Mouse (Mus musculus) erythroid progenitor cell, adult 5-6 weeks (primary cell): ENCODE results near the gene 9030612E09Rik. TPM values are rescaled to one million over a fixed set of nuclear protein-coding genes. Genes with fewer than 3 reads are reported as not detected.

ENCODE experiments used
- ATAC-seq: replicated peaks from 2 replicates; pipeline ENCODE4 v1.8.0; 2016; ENCODE audit warnings: moderate number of reproducible peaks, mild to moderate bottlenecking, moderate TSS enrichment, inconsistent platforms; ENCODE audit not compliant: poor library complexity, low FRiP score, severe bottlenecking
- total RNA-seq, 2 experiments: library from RNA; stranded (forward) in 1 of 2; stranded (reverse) in 1 of 2; fragments of 150-400 nt in 1 of 2; fragments of 186-747, 209-891 nt in 1 of 2; gene quantifications; 2 replicates each; pipeline versions ENCODE4 v1.2.3 to v1.2.4; 2015 to 2017; ENCODE audit warnings: low replicate concordance in 2 of 2

9030612E09Rik gene
- total RNA-seq (2015; ENCODE audit: low replicate concordance) (not detected in 2 replicates), total RNA-seq (2017; ENCODE audit: low replicate concordance) (not detected in 2 replicates)

GRCm38 (mm10) chr10:43174326-43175155 lies at the start of gene 9030612E09Rik, which contains the start of gene Sobp:
TSS of gene 9030612E09Rik (plus strand) at chr10:43174704.
TSS of gene Sobp (minus strand) at chr10:43174530.
- ATAC-seq = 0 out of 2 replicates have a peak, but pooled peaks have one; percentile 19

DNA sequence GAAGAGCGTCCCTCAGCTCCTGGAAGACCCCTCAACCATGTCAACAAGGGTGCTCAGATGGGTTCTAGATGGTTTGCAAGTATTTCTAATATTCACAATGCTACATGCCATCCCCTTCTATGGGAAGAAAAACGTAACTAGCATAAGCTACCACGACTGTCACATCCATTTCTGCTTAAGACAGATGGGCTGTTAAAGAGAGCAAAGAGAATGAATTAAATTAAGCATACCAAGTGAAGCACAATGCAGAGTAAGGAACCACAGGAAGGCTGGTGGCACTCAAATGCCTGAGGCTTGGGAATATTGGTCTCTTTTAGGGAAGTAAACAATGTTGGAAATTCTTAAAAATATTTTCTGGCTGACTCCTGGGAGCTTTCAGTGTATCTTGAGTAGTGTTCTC lies 45.8 kb upstream of the 9030612E09Rik start:
- no peak for ATAC-seq

- no peak for ATAC-seq
Measured at GRCm38 (mm10) chr10:43134027-43134426, 40.5 kb upstream of the 9030612E09Rik start.

- ATAC-seq = no peak
Measured at GRCm38 (mm10) chr10:43143173-43143572, 31.3 kb upstream of the 9030612E09Rik start.

DNA sequence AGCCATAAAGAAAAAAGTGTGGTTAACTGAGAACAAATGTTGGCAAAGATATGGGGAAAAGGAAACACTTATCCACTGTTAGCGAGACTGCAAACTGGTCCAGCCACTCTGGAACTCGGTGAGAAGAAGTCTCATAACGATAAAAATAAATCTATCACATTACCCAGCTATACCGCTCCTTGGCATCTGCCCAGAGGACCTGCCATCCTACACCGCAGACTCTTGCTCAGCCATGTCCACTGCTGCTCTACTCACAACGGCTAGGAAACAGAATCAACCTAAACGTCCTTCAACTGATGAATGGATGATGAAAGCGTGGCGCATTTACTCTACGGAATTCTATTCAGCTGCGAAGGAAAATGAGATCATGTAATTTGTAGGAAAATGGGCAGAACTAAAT lies 26.0 kb upstream of the 9030612E09Rik start:
- no peak for ATAC-seq

DNA sequence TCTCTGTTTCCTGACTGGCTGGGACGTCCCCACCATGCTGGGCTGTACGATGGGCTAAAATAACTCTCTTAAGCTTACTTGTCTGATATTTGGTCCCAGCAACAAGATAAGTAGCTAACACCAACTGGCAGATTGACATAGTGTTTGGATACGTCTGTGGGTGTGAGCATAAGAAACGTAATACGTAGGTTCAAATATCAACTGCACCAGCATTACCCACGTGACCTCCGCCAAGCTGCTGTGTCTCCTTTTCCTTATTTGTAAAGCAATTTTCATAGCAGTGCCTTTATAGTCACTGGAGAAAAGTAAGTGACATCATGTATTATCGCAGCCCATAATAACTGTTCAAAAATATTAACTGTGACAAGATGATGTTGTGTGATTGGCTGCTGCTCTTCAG lies 21.9 kb upstream of the 9030612E09Rik start:
- no peak for ATAC-seq

GRCm38 (mm10) chr10:43155046-43155560 lies 19.4 kb upstream of the 9030612E09Rik start:
- ATAC-seq = no peak

- ATAC-seq = no peak
Measured at GRCm38 (mm10) chr10:43158917-43159316, 15.6 kb upstream of the 9030612E09Rik start.

DNA sequence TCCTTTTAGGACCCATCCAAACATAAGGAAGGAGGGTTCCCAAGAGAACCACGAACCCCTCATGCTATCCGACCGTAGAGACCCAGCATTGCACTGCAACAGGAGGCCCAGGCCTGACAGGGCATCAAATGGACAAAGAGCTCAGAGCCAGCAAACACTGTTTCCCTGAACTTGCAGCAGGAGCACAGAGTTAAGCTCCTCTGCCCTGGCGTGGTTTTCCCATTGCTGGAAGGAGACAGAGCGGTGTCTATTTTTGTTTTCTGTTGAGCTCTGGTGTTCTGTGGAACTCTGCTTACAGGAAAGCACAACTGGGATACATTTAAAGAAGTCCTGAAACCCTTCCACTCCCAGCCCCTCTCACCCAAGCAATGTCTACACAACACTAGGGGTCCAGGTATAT lies 15.2 kb upstream of the 9030612E09Rik start:
- no peak for ATAC-seq

GRCm38 (mm10) chr10:43162318-43162717 lies 12.2 kb upstream of the 9030612E09Rik start:
- ATAC-seq = no peak

DNA sequence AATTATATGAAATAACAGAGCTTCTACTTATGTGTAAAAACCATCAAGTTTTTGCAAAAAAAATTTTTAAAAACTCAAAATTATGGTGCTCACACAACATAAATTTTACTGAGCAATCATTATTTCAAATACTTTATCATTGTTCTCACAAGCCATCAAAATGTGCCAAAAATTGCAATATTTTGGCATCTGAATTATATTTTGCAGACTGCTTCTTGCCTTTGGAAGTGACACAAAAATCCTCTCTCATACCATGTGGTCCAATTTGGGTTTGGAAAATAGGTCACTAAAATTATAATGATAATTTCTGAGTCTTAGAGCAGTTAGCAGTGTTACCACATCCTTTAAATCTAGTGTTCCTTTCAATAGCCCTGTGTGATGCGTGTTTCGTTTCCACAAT lies 10.1 kb upstream of the 9030612E09Rik start:
- ATAC-seq = no peak

- no peak for ATAC-seq
Measured at GRCm38 (mm10) chr10:43166146-43166545, 8.4 kb upstream of the 9030612E09Rik start.

DNA sequence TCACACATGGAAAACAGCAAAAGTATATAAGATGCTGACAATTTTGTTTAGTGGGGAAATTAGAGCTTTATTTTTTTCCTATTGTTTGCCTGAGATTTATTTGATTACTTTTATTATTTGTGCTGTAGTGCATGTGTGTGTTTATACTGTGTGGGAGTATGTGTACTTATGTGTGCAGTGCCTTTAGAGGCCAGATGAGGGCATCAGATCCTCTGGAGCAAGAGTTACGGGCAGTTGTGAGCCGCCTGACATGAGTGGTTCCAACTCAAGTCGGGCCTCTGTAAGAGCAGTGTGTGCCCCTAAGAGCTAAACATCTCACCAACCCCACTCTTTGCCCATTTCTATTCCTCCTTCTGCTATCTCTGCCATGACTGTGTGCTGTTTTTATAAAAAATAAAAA lies 7.7 kb upstream of the 9030612E09Rik start:
- ATAC-seq = no peak

GRCm38 (mm10) chr10:43168847-43169246 lies 5.7 kb upstream of the 9030612E09Rik start:
- no peak for ATAC-seq

DNA sequence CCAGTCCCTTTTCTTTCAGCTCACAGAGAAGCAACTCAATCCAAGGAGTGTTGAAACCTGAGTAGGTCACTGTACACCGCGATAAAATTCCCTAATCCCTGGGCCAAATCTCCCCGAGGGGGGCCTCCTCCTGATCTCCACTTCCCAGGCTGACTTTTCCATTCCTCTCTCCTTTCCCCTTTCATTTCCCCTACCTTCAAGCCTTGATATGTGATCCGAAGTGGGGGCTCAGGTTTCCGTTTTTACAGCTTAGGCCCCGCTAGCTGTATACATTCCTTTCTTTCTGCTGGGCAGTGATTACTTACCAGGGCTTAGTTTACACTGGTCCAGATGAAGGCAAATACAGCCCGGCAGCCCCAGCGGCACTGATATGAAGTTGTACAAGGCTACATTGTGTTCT lies 3.4 kb upstream of the 9030612E09Rik start:
- no peak for ATAC-seq

DNA sequence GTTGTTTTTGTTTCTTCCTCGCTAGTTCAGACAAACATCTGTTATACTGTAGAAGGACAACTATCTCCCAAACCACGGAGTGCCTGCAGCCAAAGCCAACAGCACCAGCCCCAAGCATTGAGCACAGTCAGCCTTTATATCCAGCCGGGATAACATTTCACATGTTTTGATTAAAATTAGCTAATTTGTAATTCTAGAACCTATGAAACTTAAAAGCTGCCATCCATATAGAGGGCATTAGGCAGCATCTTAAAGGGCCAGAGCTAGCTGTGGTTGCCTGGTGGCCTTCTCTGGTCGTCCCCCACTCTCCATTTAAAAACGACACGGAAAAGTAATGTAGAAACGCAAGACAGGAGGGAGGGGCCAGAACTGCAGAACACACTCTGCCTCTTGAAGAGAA lies 2.4 kb upstream of the 9030612E09Rik start:
- ATAC-seq = no peak

DNA sequence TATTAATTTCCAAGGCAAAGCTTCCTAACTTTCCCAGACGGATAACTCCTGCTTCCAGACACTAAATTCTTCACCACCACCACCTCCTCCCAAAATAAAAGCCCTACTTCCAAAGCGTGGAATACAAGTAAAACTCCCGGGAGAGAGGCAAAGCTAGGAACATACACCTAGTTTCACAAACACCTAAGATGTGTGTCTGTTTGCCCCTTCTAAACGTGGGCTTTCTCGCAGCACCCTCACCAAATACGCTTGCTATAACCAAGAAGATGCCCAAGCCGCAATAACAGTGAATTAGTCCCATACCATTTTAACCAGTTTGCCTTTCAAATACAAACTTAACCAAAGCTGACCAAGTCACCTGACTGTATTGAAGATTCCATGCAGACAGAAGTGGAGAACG lies 1.9 kb upstream of the 9030612E09Rik start:
- ATAC-seq = no peak

- ATAC-seq = no peak
Measured at GRCm38 (mm10) chr10:43173141-43173827, 1.2 kb upstream of the 9030612E09Rik start.

DNA sequence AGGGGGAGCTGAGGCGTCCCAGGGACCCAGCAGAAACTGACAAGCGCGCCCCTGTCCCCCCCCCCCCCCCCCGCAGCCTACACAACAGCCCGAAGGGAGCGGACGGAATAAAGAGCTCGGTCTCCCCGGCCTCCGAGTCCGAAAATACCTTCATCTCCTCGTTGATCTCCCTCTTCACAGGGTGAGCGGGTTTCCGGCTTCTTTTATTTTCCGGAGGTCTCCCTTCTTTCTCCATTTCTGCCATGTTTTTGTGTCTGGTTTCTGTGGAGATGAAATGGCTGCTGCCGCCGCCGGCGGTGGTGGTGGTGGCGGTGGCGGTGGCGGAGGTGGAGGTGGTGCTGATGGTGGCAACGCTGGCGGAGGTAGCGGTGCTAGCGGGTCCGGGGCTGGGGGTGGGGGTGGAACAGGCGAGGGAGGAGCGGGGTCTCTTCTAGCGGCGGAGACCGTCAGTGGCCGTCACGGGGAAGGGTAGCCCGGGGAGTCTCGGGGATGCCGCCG lies 627 bp upstream of the 9030612E09Rik start:
- ATAC-seq = no peak

DNA sequence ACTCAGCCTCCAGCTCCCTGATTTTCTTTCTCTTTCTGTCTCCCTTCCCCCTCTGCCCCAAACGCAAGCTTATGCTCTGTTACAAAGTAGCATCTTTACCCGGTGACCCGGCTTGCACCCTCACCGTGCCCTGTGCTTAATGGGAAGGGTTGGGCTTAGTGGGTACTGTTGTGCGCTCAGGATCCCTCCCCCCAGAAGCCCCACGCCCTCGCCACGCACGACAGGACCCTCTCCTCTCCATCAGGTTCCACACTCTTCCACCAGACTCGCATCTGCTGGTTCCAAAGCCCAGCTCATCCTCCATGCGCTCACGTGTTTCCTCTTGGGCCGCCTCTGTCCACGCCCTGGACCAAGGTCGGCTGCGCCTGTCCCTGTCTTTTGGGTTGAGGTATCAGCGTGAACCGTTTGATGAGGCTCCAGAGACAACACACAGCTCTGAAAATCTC lies 675 bp downstream of the 9030612E09Rik start:
- no peak for ATAC-seq
